Mouse (Mus musculus): ENCODE results near the gene Gm20388.

- no peak for TF ChIP-seq CTCF (IDR thresholded peaks at IDR 0.05; ENCODE audit: extremely low read depth, insufficient read depth, low read length)
- TF ChIP-seq POLR2A (IDR thresholded peaks at IDR 0.05; ENCODE audit: extremely low read depth, insufficient read depth, low read length), result no peak
Measured at GRCm38 (mm10) chr8:121294234-121295108, 1383.8 kb downstream of the Gm20388 start.

Data from cortical plate, adult 2 months (tissue).